23 mouse cellular contexts compared by ENCODE assay signal in the genomic region with DNA sequence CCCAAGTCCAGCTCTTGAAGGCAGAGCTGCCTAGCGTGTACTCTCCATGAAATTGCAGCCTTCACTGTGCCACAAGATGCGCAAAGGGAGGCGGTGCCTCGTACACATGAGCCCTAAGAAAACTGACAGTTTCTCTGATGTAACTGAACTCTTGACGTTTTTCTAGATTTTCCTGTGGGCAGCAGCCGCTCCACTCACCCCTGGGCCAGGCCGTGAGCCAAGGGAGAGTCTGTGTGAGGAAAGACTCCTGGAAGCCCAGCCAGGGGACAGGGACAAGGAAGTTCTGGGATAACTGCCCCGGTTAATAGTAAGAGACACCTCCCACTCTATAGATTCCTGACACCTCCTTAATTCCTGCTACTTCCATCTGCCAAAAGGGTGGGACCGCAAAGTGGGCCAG. TPM values are rescaled to one million over a fixed set of nuclear protein-coding genes. Genes with fewer than 3 reads are reported as not detected.
A peak's percentile ranks its signal among the peaks of the same experiment; 100 is the strongest.
DNase-seq lines count a peak whose midpoint lies in the region; ATAC-seq and TF ChIP-seq lines count a peak whose summit lies in the region.
"Had no signal": no experiment of that assay in that cellular context is flagged by ENCODE, and none has a peak within 500 bp of the region (broad histone marks: within the 10 kb centered on the region; RNA-seq: fewer than 3 reads in every experiment).

No protein-coding gene starts in this region.

- ATAC-seq in hindbrain, postnatal 0 days, result 0 out of 2 replicates have a peak, but pooled peaks have one; percentile 4
- ATAC-seq in hindbrain, embryonic 13.5 days (ENCODE audit: low FRiP score), result no peak
- no peak for ATAC-seq in kidney, embryonic 16.5 days (ENCODE audit: low FRiP score, low TSS enrichment)
- ATAC-seq: activated CD4-positive, CD25-positive, alpha-beta regulatory T cell, adult 4 months; CD4-positive, CD25-positive, alpha-beta regulatory T cell, adult 4 months; Patski had no signal

- H3K36me3 ChIP-seq in hindbrain, postnatal 0 days (ENCODE audit: insufficient read depth, low read length), result peaks cover 35% of the 10 kb centered on the region
- H3K36me3 ChIP-seq in hindbrain, embryonic 13.5 days, result peaks cover 80% of the 10 kb centered on the region
- peaks cover 62% of the 10 kb centered on the region for H3K36me3 ChIP-seq in kidney, embryonic 16.5 days (ENCODE audit: insufficient read depth, low read length)

- H3K9me3 ChIP-seq in hindbrain, postnatal 0 days (ENCODE audit: low read length), result no peaks in the 10 kb centered on the region
- H3K9me3 ChIP-seq in hindbrain, embryonic 13.5 days, result no peaks in the 10 kb centered on the region
- H3K9me3 ChIP-seq in kidney, embryonic 16.5 days (ENCODE audit: low read length), result no peaks in the 10 kb centered on the region
- H3K9me3 ChIP-seq: G1E had no signal

- WGBS in hindbrain, postnatal 0 days, result 91% methylated on average over 9 of the region's 9 CpGs
- 94% methylated on average over 9 of the region's 9 CpGs for WGBS in hindbrain, embryonic 13.5 days
- 78% methylated on average over 9 of the region's 9 CpGs for WGBS in kidney, embryonic 16.5 days

- no peak overlapping the region for H3K27ac ChIP-seq in hindbrain, postnatal 0 days
- H3K27ac ChIP-seq in hindbrain, embryonic 13.5 days, result no peak overlapping the region
- no peak overlapping the region for H3K27ac ChIP-seq in kidney, embryonic 16.5 days (ENCODE audit: low read length)

- H3K9ac ChIP-seq in hindbrain, postnatal 0 days (replicated peaks; ENCODE audit: low read length), result no peak overlapping the region
- H3K9ac ChIP-seq in hindbrain, embryonic 13.5 days, result no peak overlapping the region
- H3K9ac ChIP-seq in kidney, embryonic 16.5 days (replicated peaks; ENCODE audit: low read length), result no peak overlapping the region

- no peaks in the 10 kb centered on the region for H3K4me1 ChIP-seq in hindbrain, postnatal 0 days (ENCODE audit: insufficient read depth, low read length)
- no peaks in the 10 kb centered on the region; the same call in 1 of the 2 replicates for H3K4me1 ChIP-seq in hindbrain, embryonic 13.5 days (replicated peaks)
- peaks cover 25% of the 10 kb centered on the region for H3K4me1 ChIP-seq in kidney, embryonic 16.5 days (ENCODE audit: insufficient read depth, low read length)

- H3K4me3 ChIP-seq in hindbrain, postnatal 0 days (ENCODE audit: low read length), result no peak overlapping the region
- H3K4me3 ChIP-seq in hindbrain, embryonic 13.5 days, result no peak overlapping the region
- H3K4me3 ChIP-seq in kidney, embryonic 16.5 days (ENCODE audit: low read length), result no peak overlapping the region

- H3K27me3 ChIP-seq in hindbrain, postnatal 0 days (ENCODE audit: insufficient read depth, low read length), result no peaks in the 10 kb centered on the region
- no peaks in the 10 kb centered on the region for H3K27me3 ChIP-seq in hindbrain, embryonic 13.5 days
- no peaks in the 10 kb centered on the region for H3K27me3 ChIP-seq in kidney, embryonic 16.5 days (ENCODE audit: insufficient read depth, low read length)
- H3K27me3 ChIP-seq: CH12.LX, Patski had no signal

- H3K4me2 ChIP-seq in hindbrain, postnatal 0 days (ENCODE audit: low read depth, low read length), result no peak overlapping the region
- no peak overlapping the region for H3K4me2 ChIP-seq in hindbrain, embryonic 13.5 days
- H3K4me2 ChIP-seq in kidney, embryonic 16.5 days (replicated peaks; ENCODE audit: low read depth, low read length), result no peak overlapping the region

- no peak for TF ChIP-seq CTCF in hindbrain, postnatal 0 days (IDR thresholded peaks at IDR 0.05; ENCODE audit: low read depth)

- DNase-seq in adrenal gland, postnatal 10 days, result peak; percentile 51
- no peak for DNase-seq in adrenal gland, adult 8-10 months
- peak; percentile 54 for DNase-seq in adrenal gland, postnatal 14 days
- DNase-seq in adrenal gland, postnatal 4 days (ENCODE audit: low spot score in 2 of 2), result no peak
- DNase-seq in hindbrain, postnatal 0 days (ENCODE audit: low spot score), result no peak
- peak; percentile 14 for DNase-seq in kidney, postnatal 10 days
- DNase-seq: adrenal gland, adult 2 months; adrenal gland, postnatal 25 days; adrenal gland, postnatal 36 days; B cell, adult 2 months; cerebellum, adult 11 months; cerebellum, adult 11-12 months; cerebellum, adult 18-20 months; cerebellum, adult 2 months; cerebellum, adult 8-10 months; cerebellum, adult 9-10 months had no signal

RNA-seq across cellular contexts. Expression of gene Sh2d4b, which starts 15.7 kb away (rescaled TPM):
- total RNA-seq in adrenal gland, postnatal 10 days (2021), result 1 to 10 TPM; 1.5 to 1.7 TPM
- total RNA-seq in adrenal gland, adult 8-10 months (2022), result 1 to 10 TPM; 1.6 to 2.7 (median 2.4) TPM
- total RNA-seq in adrenal gland, postnatal 14 days (2021), result 1.4 and 3.0 TPM in 2 replicates
- total RNA-seq in adrenal gland, postnatal 4 days (2021), result 1 to 10 TPM; 3.4 to 3.6 TPM
- 1.8 and 2.6 TPM in 2 replicates for total RNA-seq in hindbrain, postnatal 0 days (2014; rRNA removed)
- polyA plus RNA-seq in hindbrain, postnatal 0 days (2015; fragmentation: Nextera tagmentation; extraction: Ambion mirVana), result 0.54 and 0.63 TPM in 2 replicates
- 1.1 and 1.9 TPM in 2 replicates for polyA plus RNA-seq in hindbrain, embryonic 13.5 days (2015; fragmentation: Nextera tagmentation; extraction: Ambion mirVana)
- 0.81 and 0.99 TPM in 2 replicates for polyA plus RNA-seq in kidney, embryonic 16.5 days (2015; fragmentation: Nextera tagmentation; extraction: Ambion mirVana)
- polyA plus RNA-seq: activated CD4-positive, CD25-positive, alpha-beta regulatory T cell, adult 4 months had no signal

RNA-seq across cellular contexts. Expression of gene Tspan14, which starts 57.8 kb away (rescaled TPM):
- total RNA-seq in adrenal gland, postnatal 10 days (2021), result 10 to 100 TPM; 50.0 to 53.8 TPM
- total RNA-seq in adrenal gland, adult 8-10 months (2022), result 10 to 100 TPM; 31.2 to 34.6 (median 33.0) TPM
- 43.8 and 47.6 TPM in 2 replicates for total RNA-seq in adrenal gland, postnatal 14 days (2021)
- 10 to 100 TPM; 54.0 to 57.9 TPM for total RNA-seq in adrenal gland, postnatal 4 days (2021)
- total RNA-seq in hindbrain, postnatal 0 days (2014; rRNA removed), result 38.2 and 39.2 TPM in 2 replicates
- 30.4 and 35.2 TPM in 2 replicates for polyA plus RNA-seq in hindbrain, postnatal 0 days (2015; fragmentation: Nextera tagmentation; extraction: Ambion mirVana)
- polyA plus RNA-seq in hindbrain, embryonic 13.5 days (2015; fragmentation: Nextera tagmentation; extraction: Ambion mirVana), result 76.4 and 77.0 TPM in 2 replicates
- polyA plus RNA-seq in kidney, embryonic 16.5 days (2015; fragmentation: Nextera tagmentation; extraction: Ambion mirVana), result 138 and 144 TPM in 2 replicates

Comparison
In these comparisons a context has a peak if more than half of its experiments do, and no peak if none do; other contexts are left out.
1. DNase-seq: peak in adrenal gland, postnatal 10 days (single experiment), adrenal gland, postnatal 14 days (single experiment) and kidney, postnatal 10 days (single experiment); none in adrenal gland, adult 8-10 months (single experiment), adrenal gland, postnatal 4 days (0 of 2) and hindbrain, postnatal 0 days (single experiment).